10 mouse cellular contexts compared by ENCODE assay signal in the genomic region with DNA sequence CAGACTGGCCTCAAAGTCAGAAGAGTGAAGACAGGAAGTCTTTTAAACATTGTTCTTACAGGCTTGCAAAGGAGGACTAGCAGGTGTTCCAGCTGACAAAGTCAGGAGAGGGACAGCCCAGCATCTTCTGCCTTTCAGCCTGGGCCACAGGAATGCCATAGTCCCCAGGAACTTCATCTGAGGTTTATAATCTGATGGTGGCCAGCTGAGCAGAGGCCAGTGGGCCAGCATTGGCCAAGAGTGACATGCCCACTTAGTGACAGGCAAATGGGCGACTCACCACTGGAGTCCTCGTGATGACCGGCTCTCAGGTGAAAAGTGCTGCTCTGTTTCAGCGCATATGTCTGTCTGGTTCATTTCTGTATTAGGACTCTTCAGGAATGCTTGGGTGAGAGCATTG. TPM values are rescaled to one million over a fixed set of nuclear protein-coding genes. Genes with fewer than 3 reads are reported as not detected.
A peak's percentile ranks its signal among the peaks of the same experiment; 100 is the strongest.
DNase-seq lines count a peak whose midpoint lies in the region; ATAC-seq and TF ChIP-seq lines count a peak whose summit lies in the region.
"Had no signal": no experiment of that assay in that cellular context is flagged by ENCODE, and none has a peak within 500 bp of the region (broad histone marks: within the 10 kb centered on the region; RNA-seq: fewer than 3 reads in every experiment).

No protein-coding gene starts in this region.

- no peak for DNase-seq in heart, adult 8-10 months (ENCODE audit: low spot score)
- DNase-seq in midbrain, embryonic 11.5 days (ENCODE audit: low spot score, missing footprints), result no peak
- no peak for DNase-seq in adipocyte (ENCODE audit: low spot score)
- DNase-seq: lung, adult 18-20 months; right cerebral cortex, postnatal 25 days had no signal

- peak overlapping the region; percentile 85 for H3K4me2 ChIP-seq in heart, embryonic 15.5 days
- H3K4me2 ChIP-seq in midbrain, embryonic 12.5 days (replicated peaks), result 0 out of 2 replicates have a peak overlapping the region, but pooled peaks have one; percentile 98
- no peak overlapping the region for H3K4me2 ChIP-seq in midbrain, embryonic 11.5 days
- peak overlapping the region; percentile 83; the same call in 1 of the 2 replicates for H3K4me2 ChIP-seq in neural tube, embryonic 15.5 days

- H3K4me1 ChIP-seq in heart, embryonic 15.5 days (replicated peaks), result peaks cover 21% of the 10 kb centered on the region
- peaks cover 16% of the 10 kb centered on the region for H3K4me1 ChIP-seq in midbrain, embryonic 12.5 days
- peaks cover 11% of the 10 kb centered on the region for H3K4me1 ChIP-seq in midbrain, embryonic 11.5 days (ENCODE audit: control insufficient read depth, insufficient read depth, low read length)
- H3K4me1 ChIP-seq in embryonic fibroblast, embryonic 13.5 days (ENCODE audit: control insufficient read depth, insufficient read depth, low read length), result no peaks in the 10 kb centered on the region
- peaks cover 32% of the 10 kb centered on the region for H3K4me1 ChIP-seq in neural tube, embryonic 15.5 days

- no peak overlapping the region for H3K4me3 ChIP-seq in heart, embryonic 15.5 days
- H3K4me3 ChIP-seq in midbrain, embryonic 12.5 days, result no peak overlapping the region
- H3K4me3 ChIP-seq in midbrain, embryonic 11.5 days (ENCODE audit: low read depth, low read length), result no peak overlapping the region
- 0 out of 2 replicates have a peak overlapping the region, but pooled peaks have one; percentile 3 for H3K4me3 ChIP-seq in embryonic fibroblast, embryonic 13.5 days (ENCODE audit: insufficient read depth, low read length)
- peak overlapping the region; percentile 7; the same call in 1 of the 2 replicates for H3K4me3 ChIP-seq in neural tube, embryonic 15.5 days (replicated peaks)

- no peaks in the 10 kb centered on the region for H3K27me3 ChIP-seq in heart, embryonic 15.5 days
- H3K27me3 ChIP-seq in midbrain, embryonic 12.5 days, result no peaks in the 10 kb centered on the region
- no peaks in the 10 kb centered on the region for H3K27me3 ChIP-seq in midbrain, embryonic 11.5 days (ENCODE audit: control insufficient read depth, insufficient read depth, low read length)
- no peaks in the 10 kb centered on the region for H3K27me3 ChIP-seq in neural tube, embryonic 15.5 days (replicated peaks)

- no peak overlapping the region for H3K27ac ChIP-seq in heart, embryonic 15.5 days
- no peak overlapping the region for H3K27ac ChIP-seq in midbrain, embryonic 12.5 days (replicated peaks)
- H3K27ac ChIP-seq in midbrain, embryonic 11.5 days (ENCODE audit: low read depth, low read length), result no peak overlapping the region
- H3K27ac ChIP-seq in embryonic fibroblast, embryonic 13.5 days (ENCODE audit: insufficient read depth, low read length), result no peak overlapping the region
- no peak overlapping the region for H3K27ac ChIP-seq in neural tube, embryonic 15.5 days (replicated peaks)

- TF ChIP-seq CTCF in embryonic fibroblast, embryonic 13.5 days (IDR thresholded peaks at IDR 0.05; ENCODE audit: borderline replicate concordance, insufficient read depth, low read length), result no peak

- H3K36me3 ChIP-seq in heart, embryonic 15.5 days, result peaks cover 45% of the 10 kb centered on the region
- peaks cover 49% of the 10 kb centered on the region for H3K36me3 ChIP-seq in midbrain, embryonic 12.5 days
- H3K36me3 ChIP-seq in midbrain, embryonic 11.5 days (ENCODE audit: control insufficient read depth, insufficient read depth, low read length), result peaks cover 21% of the 10 kb centered on the region
- peaks cover 47% of the 10 kb centered on the region for H3K36me3 ChIP-seq in neural tube, embryonic 15.5 days

- H3K9ac ChIP-seq in heart, embryonic 15.5 days, result peak overlapping the region; percentile 0; the same call in 1 of the 2 replicates
- no peak overlapping the region for H3K9ac ChIP-seq in midbrain, embryonic 12.5 days (replicated peaks)
- no peak overlapping the region for H3K9ac ChIP-seq in midbrain, embryonic 11.5 days (ENCODE audit: low read length)
- no peak overlapping the region for H3K9ac ChIP-seq in neural tube, embryonic 15.5 days (replicated peaks)

- no peak for ATAC-seq in heart, embryonic 15.5 days (replicated peaks; ENCODE audit: insufficient number of reproducible peaks, insufficient read depth, low FRiP score, low read depth)
- ATAC-seq in midbrain, embryonic 12.5 days (ENCODE audit: low FRiP score, low read depth), result no peak
- ATAC-seq in midbrain, embryonic 11.5 days (ENCODE audit: low FRiP score), result no peak
- no peak for ATAC-seq in neural tube, embryonic 15.5 days (ENCODE audit: low FRiP score)

- 92% methylated on average over 4 of the region's 4 CpGs for WGBS in heart, embryonic 15.5 days
- WGBS in midbrain, embryonic 12.5 days, result 96% methylated on average over 4 of the region's 4 CpGs
- WGBS in midbrain, embryonic 11.5 days, result 95% methylated on average over 4 of the region's 4 CpGs
- 97% methylated on average over 4 of the region's 4 CpGs for WGBS in neural tube, embryonic 15.5 days

- no peaks in the 10 kb centered on the region for H3K9me3 ChIP-seq in heart, embryonic 15.5 days (replicated peaks)
- H3K9me3 ChIP-seq in midbrain, embryonic 12.5 days, result no peaks in the 10 kb centered on the region
- H3K9me3 ChIP-seq in midbrain, embryonic 11.5 days (ENCODE audit: control insufficient read depth, low read length), result no peaks in the 10 kb centered on the region
- H3K9me3 ChIP-seq in neural tube, embryonic 15.5 days (replicated peaks), result no peaks in the 10 kb centered on the region

- TF ChIP-seq POLR2A in embryonic fibroblast, embryonic 13.5 days (IDR thresholded peaks at IDR 0.05; ENCODE audit: low read depth, low read length), result no peak

RNA-seq across cellular contexts. Expression of a gene that starts 2.0 kb away (rescaled TPM):
- 36.7 and 44.9 TPM in 2 replicates for polyA plus RNA-seq in heart, embryonic 15.5 days (2015; fragmentation: Nextera tagmentation; extraction: Ambion mirVana)
- 10 to 100 TPM; 26.2 to 38.2 (median 31.9) TPM for total RNA-seq in heart, adult 8-10 months (2022)
- polyA plus RNA-seq in midbrain, embryonic 12.5 days (2016; fragmentation: Nextera tagmentation; extraction: Ambion mirVana), result 107 and 112 TPM in 2 replicates
- 59.6 and 78.3 TPM in 2 replicates for polyA plus RNA-seq in midbrain, embryonic 11.5 days (2014; fragmentation: Nextera tagmentation; extraction: Ambion mirVana)
- polyA plus RNA-seq in embryonic fibroblast, embryonic 13.5 days (2011; ENCODE audit: insufficient read length, low read depth, missing spikeins), result 54.7 and 58.7 TPM in 2 replicates
- 54.9 and 60.2 TPM in 2 replicates for polyA plus RNA-seq in neural tube, embryonic 15.5 days (2015; fragmentation: Nextera tagmentation; extraction: Ambion mirVana)

RNA-seq across cellular contexts. Expression of a gene that starts 14.9 kb away (rescaled TPM):
- polyA plus RNA-seq in heart, embryonic 15.5 days (2015; fragmentation: Nextera tagmentation; extraction: Ambion mirVana), result 11.4 and 18.4 TPM in 2 replicates
- under 1 TPM in 3 of 4 experiments, not detected in 1; 0.66 to 0.90 (median 0.73) TPM for total RNA-seq in heart, adult 8-10 months (2022)
- polyA plus RNA-seq in midbrain, embryonic 12.5 days (2016; fragmentation: Nextera tagmentation; extraction: Ambion mirVana), result 40.1 and 40.6 TPM in 2 replicates
- polyA plus RNA-seq in midbrain, embryonic 11.5 days (2014; fragmentation: Nextera tagmentation; extraction: Ambion mirVana), result 33.5 and 38.3 TPM in 2 replicates
- polyA plus RNA-seq in embryonic fibroblast, embryonic 13.5 days (2011; ENCODE audit: insufficient read length, low read depth, missing spikeins), result 3.9 and 5.8 TPM in 2 replicates
- polyA plus RNA-seq in neural tube, embryonic 15.5 days (2015; fragmentation: Nextera tagmentation; extraction: Ambion mirVana), result 24.1 and 28.1 TPM in 2 replicates

RNA-seq across cellular contexts. Expression of a gene that starts 16.7 kb away (rescaled TPM):
- polyA plus RNA-seq in heart, embryonic 15.5 days (2015; fragmentation: Nextera tagmentation; extraction: Ambion mirVana), result 0.23 and 0.58 TPM in 2 replicates
- not detected for total RNA-seq in heart, adult 8-10 months (2022)
- polyA plus RNA-seq in midbrain, embryonic 12.5 days (2016; fragmentation: Nextera tagmentation; extraction: Ambion mirVana), result 3.7 and 3.8 TPM in 2 replicates
- 2.1 and 2.5 TPM in 2 replicates for polyA plus RNA-seq in midbrain, embryonic 11.5 days (2014; fragmentation: Nextera tagmentation; extraction: Ambion mirVana)
- polyA plus RNA-seq in embryonic fibroblast, embryonic 13.5 days (2011; ENCODE audit: insufficient read length, low read depth, missing spikeins), result 0.38 and 0.58 TPM in 2 replicates
- polyA plus RNA-seq in neural tube, embryonic 15.5 days (2015; fragmentation: Nextera tagmentation; extraction: Ambion mirVana), result 0.35 and 1.6 TPM in 2 replicates
- total RNA-seq: layer of hippocampus, adult 8-10 months had no signal

RNA-seq across cellular contexts. Expression of a gene that starts 35.7 kb away (rescaled TPM):
- 3.0 and 6.5 TPM in 2 replicates for polyA plus RNA-seq in heart, embryonic 15.5 days (2015; fragmentation: Nextera tagmentation; extraction: Ambion mirVana)
- 1 to 10 TPM; 1.7 to 2.4 (median 2.1) TPM for total RNA-seq in heart, adult 8-10 months (2022)
- 0.81 and 0.84 TPM in 2 replicates for polyA plus RNA-seq in midbrain, embryonic 12.5 days (2016; fragmentation: Nextera tagmentation; extraction: Ambion mirVana)
- 0.81 and 1.4 TPM in 2 replicates for polyA plus RNA-seq in midbrain, embryonic 11.5 days (2014; fragmentation: Nextera tagmentation; extraction: Ambion mirVana)
- polyA plus RNA-seq in embryonic fibroblast, embryonic 13.5 days (2011; ENCODE audit: insufficient read length, low read depth, missing spikeins), result 6.0 and 7.2 TPM in 2 replicates
- polyA plus RNA-seq in neural tube, embryonic 15.5 days (2015; fragmentation: Nextera tagmentation; extraction: Ambion mirVana), result 2.6 and 7.8 TPM in 2 replicates

RNA-seq across cellular contexts. Expression of a gene that starts 36.6 kb away (rescaled TPM):
- polyA plus RNA-seq in heart, embryonic 15.5 days (2015; fragmentation: Nextera tagmentation; extraction: Ambion mirVana), result 2.7 and 4.0 TPM in 2 replicates
- total RNA-seq in heart, adult 8-10 months (2022), result 1 to 10 TPM; 1.8 to 3.4 (median 3.0) TPM
- polyA plus RNA-seq in midbrain, embryonic 12.5 days (2016; fragmentation: Nextera tagmentation; extraction: Ambion mirVana), result 13.1 and 14.4 TPM in 2 replicates
- polyA plus RNA-seq in midbrain, embryonic 11.5 days (2014; fragmentation: Nextera tagmentation; extraction: Ambion mirVana), result 7.5 and 8.8 TPM in 2 replicates
- 1.9 and 2.4 TPM in 2 replicates for polyA plus RNA-seq in embryonic fibroblast, embryonic 13.5 days (2011; ENCODE audit: insufficient read length, low read depth, missing spikeins)
- 9.0 and 9.1 TPM in 2 replicates for polyA plus RNA-seq in neural tube, embryonic 15.5 days (2015; fragmentation: Nextera tagmentation; extraction: Ambion mirVana)

Comparison
In these comparisons a context has a peak if more than half of its experiments do, and no peak if none do; other contexts are left out.
1. H3K4me3 ChIP-seq: peak in embryonic fibroblast, embryonic 13.5 days (single experiment) and neural tube, embryonic 15.5 days (single experiment); none in heart, embryonic 15.5 days (single experiment), midbrain, embryonic 12.5 days (single experiment) and midbrain, embryonic 11.5 days (single experiment).